Mouse (Mus musculus) MEL (cell line): Measurements from ENCODE around the gene Sobp. TPM values are rescaled to one million over a fixed set of nuclear protein-coding genes. Genes with fewer than 3 reads are reported as not detected.

Experiments
- DNase-seq: peaks from one replicate; pipeline ENCODE4 v3.0.0; 2011; ENCODE audit warnings: low read depth, low spot score
- H3K27ac ChIP-seq: 2 replicates; pipeline ENCODE4 v1.5.1; 2012; ENCODE audit warnings: low read depth, mild to moderate bottlenecking, control low read depth, low read length, moderate library complexity; ENCODE audit not compliant: control insufficient read depth
- H3K27me3 ChIP-seq, 2 experiments: fragments of 150-350 bp in 1 of 2; sonication (generic) in 1 of 2; 2 replicates each; pipeline ENCODE4 v1.6.1; 2012; ENCODE audit warnings: low read length in 2 of 2, mild to moderate bottlenecking in 2 of 2, improper control_type of control experiment in 1 of 2, moderate library complexity in 1 of 2; ENCODE audit not compliant: insufficient read depth in 2 of 2, control insufficient read depth in 1 of 2
- H3K36me3 ChIP-seq, 2 experiments: 2 replicates each; pipeline ENCODE4 v1.6.1; 2012 to 2014; ENCODE audit warnings: low read length in 2 of 2, improper control_type of control experiment in 1 of 2, inconsistent platforms in 1 of 2, mild to moderate bottlenecking in 1 of 2; ENCODE audit not compliant: insufficient read depth in 2 of 2, control insufficient read depth in 1 of 2
- H3K4me1 ChIP-seq, 2 experiments: fragments of 150-350 bp in 1 of 2; sonication (generic) in 1 of 2; 2 replicates each; pipeline ENCODE4 v1.6.1; 2012; ENCODE audit warnings: low read length in 2 of 2, improper control_type of control experiment in 1 of 2, mild to moderate bottlenecking in 1 of 2; ENCODE audit not compliant: insufficient read depth in 2 of 2, control insufficient read depth in 1 of 2
- H3K4me3 ChIP-seq, 2 experiments: fragments of 150-350 bp in 1 of 2; sonication (generic) in 1 of 2; 2 replicates each; pipeline ENCODE4 v1.5.1; 2012; ENCODE audit warnings: low read depth in 2 of 2, low read length in 2 of 2, mild to moderate bottlenecking in 2 of 2, moderate library complexity in 2 of 2, control low read depth in 1 of 2, improper control_type of control experiment in 1 of 2; ENCODE audit not compliant: control insufficient read depth in 1 of 2, insufficient read depth in 1 of 2
- H3K79me2 ChIP-seq: 2 replicates; pipeline ENCODE4 v1.6.1; 2012; ENCODE audit warnings: mild to moderate bottlenecking, low read length, moderate library complexity; ENCODE audit not compliant: control insufficient read depth, poor library complexity, insufficient read depth
- H3K9ac ChIP-seq: 2 replicates; pipeline ENCODE4 v1.6.1; 2012; ENCODE audit warnings: low read depth, mild to moderate bottlenecking, control low read depth, low read length, moderate library complexity; ENCODE audit not compliant: control insufficient read depth, poor library complexity, severe bottlenecking
- H3K9me3 ChIP-seq: fragments of 150-350 bp; sonication (generic); replicated peaks from 2 replicates; pipeline ENCODE4 v1.6.1; 2012; ENCODE audit warnings: mild to moderate bottlenecking, low read length, improper control_type of control experiment, moderate library complexity; ENCODE audit not compliant: insufficient read depth
- CHD1 ChIP-seq: IDR thresholded peaks from 2 replicates; pipeline ENCODE4 v1.6.1; 2012; ENCODE audit warnings: low read depth, mild to moderate bottlenecking, inconsistent platforms, low read length, improper control_type of control experiment
- CHD2 ChIP-seq: IDR thresholded peaks from 2 replicates; pipeline ENCODE4 v1.6.1; 2011; ENCODE audit warnings: low read length, improper control_type of control experiment
- CTCF ChIP-seq, 3 experiments: IDR thresholded peaks in 2 of 3; conservative IDR thresholded peaks in 1 of 3; 2 replicates each; pipeline ENCODE4 v1.5.1; 2011 to 2012; ENCODE audit warnings: low read length in 3 of 3, low read depth in 2 of 3, mild to moderate bottlenecking in 2 of 3, improper control_type of control experiment in 1 of 3, inconsistent platforms in 1 of 3, mixed read lengths in 1 of 3, moderate library complexity in 1 of 3; ENCODE audit not compliant: control insufficient read depth in 1 of 3, insufficient read depth in 1 of 3, poor library complexity in 1 of 3, severe bottlenecking in 1 of 3
- ELF1 ChIP-seq: IDR thresholded peaks from 2 replicates; pipeline ENCODE4 v1.6.1; 2014; ENCODE audit warnings: low read depth, mild to moderate bottlenecking, inconsistent platforms, low read length, improper control_type of control experiment, moderate library complexity
- ETS1 ChIP-seq: IDR thresholded peaks from 2 replicates; pipeline ENCODE4 v1.6.1; 2012; ENCODE audit warnings: low read depth, mild to moderate bottlenecking, inconsistent platforms, low read length, improper control_type of control experiment, moderate library complexity
- GABPA ChIP-seq: IDR thresholded peaks from 2 replicates; pipeline ENCODE4 v1.6.1; 2012; ENCODE audit warnings: low read depth, mild to moderate bottlenecking, inconsistent platforms, low read length, improper control_type of control experiment, moderate library complexity
- GATA1 ChIP-seq: IDR thresholded peaks from 2 replicates; pipeline ENCODE4 v1.6.1; 2011; ENCODE audit warnings: low read depth, low read length, improper control_type of control experiment
- JUND ChIP-seq: IDR thresholded peaks from 2 replicates; pipeline ENCODE4 v1.6.1; 2011; ENCODE audit warnings: low read depth, mild to moderate bottlenecking, improper control_type of control experiment, low read length
- MAFK ChIP-seq: IDR thresholded peaks from 2 replicates; pipeline ENCODE4 v1.6.1; 2011; ENCODE audit warnings: low read depth, mild to moderate bottlenecking, low read length, improper control_type of control experiment, borderline replicate concordance
- MEF2A ChIP-seq: IDR thresholded peaks from 2 replicates; pipeline ENCODE4 v1.6.1; 2014; ENCODE audit warnings: low read depth, mild to moderate bottlenecking, inconsistent platforms, low read length, improper control_type of control experiment; ENCODE audit not compliant: poor library complexity, insufficient replicate concordance, severe bottlenecking; ENCODE audit errors: extremely low read depth
- MYB ChIP-seq: IDR thresholded peaks from 2 replicates; pipeline ENCODE4 v1.6.1; 2011; ENCODE audit warnings: mild to moderate bottlenecking, low read depth, low read length, improper control_type of control experiment
- MYC ChIP-seq: IDR thresholded peaks from 2 replicates; pipeline ENCODE4 v1.6.1; 2011; ENCODE audit warnings: low read depth, mild to moderate bottlenecking, low read length, improper control_type of control experiment, moderate library complexity
- NRF1 ChIP-seq: IDR thresholded peaks from 2 replicates; pipeline ENCODE4 v1.6.1; 2014; ENCODE audit warnings: low read depth, mild to moderate bottlenecking, inconsistent platforms, low read length, improper control_type of control experiment, moderate library complexity; ENCODE audit not compliant: poor library complexity, insufficient read depth, severe bottlenecking
- POLR2A ChIP-seq, 2 experiments: IDR thresholded peaks; 2 replicates each; pipeline ENCODE4 v1.6.1; 2011 to 2012; ENCODE audit warnings: low read length in 2 of 2, mild to moderate bottlenecking in 2 of 2, control low read depth in 1 of 2, improper control_type of control experiment in 1 of 2, low read depth in 1 of 2, moderate library complexity in 1 of 2; ENCODE audit not compliant: control insufficient read depth in 1 of 2, insufficient read depth in 1 of 2, poor library complexity in 1 of 2
- POLR2AphosphoS5 ChIP-seq: IDR thresholded peaks from 2 replicates; pipeline ENCODE4 v1.6.1; 2012; ENCODE audit warnings: low read depth, borderline replicate concordance, mild to moderate bottlenecking, inconsistent platforms, low read length, moderate library complexity, mixed read lengths
- RAD21 ChIP-seq: IDR thresholded peaks from 2 replicates; pipeline ENCODE4 v1.6.1; 2011; ENCODE audit warnings: mild to moderate bottlenecking, low read depth, low read length, improper control_type of control experiment
- SIN3A ChIP-seq: IDR thresholded peaks from 2 replicates; pipeline ENCODE4 v1.6.1; 2012; ENCODE audit warnings: low read length, improper control_type of control experiment, inconsistent platforms
- SMC3 ChIP-seq: IDR thresholded peaks from 2 replicates; pipeline ENCODE4 v1.6.1; 2011; ENCODE audit warnings: low read depth, low read length, improper control_type of control experiment
- TAL1 ChIP-seq: IDR thresholded peaks from 2 replicates; pipeline ENCODE4 v1.6.1; 2012; ENCODE audit warnings: mild to moderate bottlenecking, inconsistent platforms, low read length, moderate library complexity, mixed read lengths
- UBTF ChIP-seq: IDR thresholded peaks from 2 replicates; pipeline ENCODE4 v1.6.1; 2012; ENCODE audit warnings: low read depth, mild to moderate bottlenecking, inconsistent platforms, low read length, improper control_type of control experiment, moderate library complexity, borderline replicate concordance; ENCODE audit not compliant: insufficient read depth
- USF1 ChIP-seq: IDR thresholded peaks from 2 replicates; pipeline ENCODE4 v1.6.1; 2014; ENCODE audit warnings: low read depth, mild to moderate bottlenecking, inconsistent platforms, low read length, improper control_type of control experiment, moderate library complexity
- ZC3H11A ChIP-seq: IDR thresholded peaks from 2 replicates; pipeline ENCODE4 v1.6.1; 2012; ENCODE audit warnings: low read depth, mild to moderate bottlenecking, inconsistent platforms, low read length, improper control_type of control experiment
- ZMIZ1 ChIP-seq: IDR thresholded peaks from 2 replicates; pipeline ENCODE4 v1.6.1; 2012; ENCODE audit warnings: low read depth, mild to moderate bottlenecking, inconsistent platforms, low read length, improper control_type of control experiment, moderate library complexity
- ZNF384 ChIP-seq: IDR thresholded peaks from 2 replicates; pipeline ENCODE4 v1.6.1; 2012; ENCODE audit warnings: low read depth, mild to moderate bottlenecking, inconsistent platforms, low read length, improper control_type of control experiment
- polyA plus RNA-seq, 2 experiments: library from polyadenylated mRNA; stranded (reverse) in 1 of 2; unstranded in 1 of 2; fragments of >175 nt in 1 of 2; fragments of >200 nt in 1 of 2; gene quantifications; 2 replicates each; pipeline versions ENCODE4 v1.2.1 to v1.2.4; 2012; ENCODE audit warnings: low replicate concordance in 2 of 2, low read depth in 1 of 2; ENCODE audit not compliant: insufficient read length in 2 of 2, insufficient read depth in 1 of 2, missing spikeins in 1 of 2
- total RNA-seq: library from RNA; depleted of rRNA; stranded (reverse); fragments of 300-350 nt; gene quantifications from 2 replicates; pipeline ENCODE4 v1.2.3, GENCODE M21; 2012

The Sobp gene
- total and polyA plus RNA-seq, 3 experiments: not detected

GRCm38 (mm10) chr10:43155046-43155560, 19.2 kb downstream of the Sobp start:
- H3K79me2 ChIP-seq: no peaks in the 10 kb centered on the region
- H3K9me3 ChIP-seq: no peaks in the 10 kb centered on the region
- H3K4me3 ChIP-seq: no peak overlapping the region
- H3K27ac ChIP-seq: no peak overlapping the region
- H3K27me3 ChIP-seq: peaks cover 1 to 4% of the 10 kb centered on the region in 2 experiments; a peak in 2 of 4 replicates
- DNase-seq: no peak
- H3K36me3 ChIP-seq: no peaks in the 10 kb centered on the region
- no peaks in the 10 kb centered on the region for H3K4me1 ChIP-seq
- no peak overlapping the region for H3K9ac ChIP-seq
- TF ChIP-seq ELF1 (no peak), CHD2 (no peak), POLR2AphosphoS5 (no peak), POLR2A (IDR thresholded peaks at IDR 0.05; ENCODE audit: control insufficient read depth in 1 of 2, insufficient read depth in 1 of 2, low read depth in 1 of 2, low read length in 2 of 2, poor library complexity in 1 of 2) (no peak), SMC3 (no peak), MYB (no peak), ZMIZ1 (no peak), GATA1 (no peak), MEF2A (no peak)

GRCm38 (mm10) chr10:43152643-43153042, 21.7 kb downstream of the Sobp start:
- Histone ChIP-seq H3K36me3 (no peaks in the 10 kb centered on the region), H3K27ac (no peak overlapping the region), H3K4me1 (no peaks in the 10 kb centered on the region), H3K9ac (no peak overlapping the region), H3K27me3 (peaks cover 0 to 4% of the 10 kb centered on the region in 2 experiments; a peak in 3 of 4 replicates), H3K4me3 (no peak overlapping the region), H3K79me2 (no peaks in the 10 kb centered on the region), H3K9me3 (no peaks in the 10 kb centered on the region)
- DNase-seq: no peak
- no peak for TF ChIP-seq CHD1
- TF ChIP-seq JUND: no peak
- no peak for TF ChIP-seq ETS1
- TF ChIP-seq POLR2A (IDR thresholded peaks at IDR 0.05; ENCODE audit: control insufficient read depth in 1 of 2, insufficient read depth in 1 of 2, low read depth in 1 of 2, low read length in 2 of 2, poor library complexity in 1 of 2): no peak
- TF ChIP-seq MYC: no peak
- TF ChIP-seq RAD21: no peak
- no peak for TF ChIP-seq MEF2A
- no peak for TF ChIP-seq USF1
- no peak for TF ChIP-seq ZC3H11A
- TF ChIP-seq ZNF384: no peak
- no peak for TF ChIP-seq SIN3A
- TF ChIP-seq TAL1: no peak
- TF ChIP-seq NRF1: no peak
- TF ChIP-seq CTCF (IDR thresholded peaks at IDR 0.05 in 2 of 3, conservative IDR thresholded peaks at IDR 0.05 in 1 of 3; ENCODE audit: control insufficient read depth in 1 of 3, insufficient read depth in 1 of 3, low read depth in 2 of 3, low read length in 3 of 3, poor library complexity in 1 of 3, severe bottlenecking in 1 of 3): no peak
- TF ChIP-seq UBTF: no peak
- no peak for TF ChIP-seq MAFK
- TF ChIP-seq GABPA: no peak
